Mouse (Mus musculus) midbrain, embryonic 11.5 days (tissue): ENCODE results near the gene Gm49721. TPM values are rescaled to one million over a fixed set of nuclear protein-coding genes. Genes with fewer than 3 reads are reported as not detected.
"Not testable (repeated sequence)": the region's sequence is repeated elsewhere in the genome, so short reads cannot be mapped to it uniquely, and the experiment has no call there.

Experiments used
- ATAC-seq: fragments of 200-750 bp; cut with Nextera tagmentation; 2 replicates; pipeline ENCODE4 v1.8.0; 2017; ENCODE audit warnings: moderate TSS enrichment, moderate library complexity; ENCODE audit not compliant: low FRiP score
- DNase-seq: peaks from one replicate; pipeline ENCODE4 v3.0.0; 2015; ENCODE audit warnings: low spot score; ENCODE audit errors: missing footprints
- H3K27ac ChIP-seq: fragments of 300-500 bp; sonication (generic); 2 replicates; pipeline ENCODE4 v1.5.1; 2014; ENCODE audit warnings: low read depth, low read length
- H3K27me3 ChIP-seq: fragments of 300-500 bp; sonication (generic); 2 replicates; pipeline ENCODE4 v1.6.1; 2014; ENCODE audit warnings: mild to moderate bottlenecking, low read length, moderate library complexity, mixed read lengths; ENCODE audit not compliant: control insufficient read depth, insufficient read depth
- H3K36me3 ChIP-seq: fragments of 300-500 bp; sonication (generic); 2 replicates; pipeline ENCODE4 v1.6.1; 2014; ENCODE audit warnings: mild to moderate bottlenecking, low read length, moderate library complexity, mixed read lengths; ENCODE audit not compliant: control insufficient read depth, insufficient read depth
- H3K4me1 ChIP-seq: fragments of 300-500 bp; sonication (generic); 2 replicates; pipeline ENCODE4 v1.6.1; 2014; ENCODE audit warnings: low read length; ENCODE audit not compliant: control insufficient read depth, insufficient read depth
- H3K4me2 ChIP-seq: fragments of 300-500 bp; sonication (generic); 2 replicates; pipeline ENCODE4 v1.6.1; 2014; ENCODE audit warnings: mild to moderate bottlenecking, moderate library complexity
- H3K4me3 ChIP-seq: fragments of 300-500 bp; sonication (generic); 2 replicates; pipeline ENCODE4 v1.5.1; 2014; ENCODE audit warnings: low read depth, low read length
- H3K9ac ChIP-seq: fragments of 300-500 bp; sonication (generic); 2 replicates; pipeline ENCODE4 v1.6.1; 2014; ENCODE audit warnings: low read length
- H3K9me3 ChIP-seq: fragments of 300-500 bp; sonication (generic); 2 replicates; pipeline ENCODE4 v1.6.1; 2016; ENCODE audit warnings: low read length; ENCODE audit not compliant: control insufficient read depth
- WGBS: fragments of 180-500 bp; shearing (Covaris S2); extraction: QIAGEN DNeasy Blood & Tissue Kit; methylation state at CpG from one replicate; pipeline ENCODE4 v1.1.7; 2014; 5-methylcytosine and 5-hydroxymethylcytosine counted together
- polyA plus RNA-seq: library from polyadenylated mRNA; unstranded; fragments of >200 nt; fragmentation: Nextera tagmentation; extraction: Ambion mirVana; gene quantifications from 2 replicates; pipeline ENCODE4 v1.2.1, GENCODE M21; 2014

Gm49721 gene
- polyA plus RNA-seq, 1 experiment from 2014 or later = 0.15 TPM

DNA sequence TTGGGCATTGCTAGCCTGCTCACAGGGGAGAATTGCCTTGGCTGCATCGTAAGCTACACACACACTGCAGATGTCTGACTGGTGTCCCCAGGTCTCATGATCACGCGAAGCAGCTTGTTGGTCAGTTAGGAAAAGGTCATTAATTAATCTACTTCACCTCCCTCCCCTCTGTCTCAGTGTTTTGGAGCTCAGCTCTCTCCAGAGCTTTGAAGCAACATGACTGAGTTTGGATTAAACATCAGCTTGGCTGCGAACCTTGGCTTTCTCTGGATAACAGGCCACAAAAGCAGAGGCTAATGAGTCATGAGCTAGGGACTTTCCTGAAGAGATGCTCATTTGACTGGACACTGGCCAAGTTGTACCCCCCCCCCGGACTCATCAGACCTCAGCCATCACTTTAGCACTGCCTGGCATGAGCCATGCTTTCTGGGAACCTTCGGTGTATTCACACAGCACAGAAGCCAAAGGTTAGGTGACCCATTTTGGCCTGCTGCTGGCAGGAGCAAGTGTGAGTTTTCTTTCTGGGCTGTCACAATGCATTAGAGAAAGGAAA, 52.0 kb downstream of the Gm49721 start:
- not testable (repeated sequence) for H3K4me2 ChIP-seq, H3K9me3 ChIP-seq, H3K4me3 ChIP-seq, ATAC-seq, H3K27ac ChIP-seq, H3K9ac ChIP-seq, H3K27me3 ChIP-seq, H3K36me3 ChIP-seq, H3K4me1 ChIP-seq, DNase-seq
- 57% methylated on average over 3 of the region's 6 CpGs for WGBS

DNA sequence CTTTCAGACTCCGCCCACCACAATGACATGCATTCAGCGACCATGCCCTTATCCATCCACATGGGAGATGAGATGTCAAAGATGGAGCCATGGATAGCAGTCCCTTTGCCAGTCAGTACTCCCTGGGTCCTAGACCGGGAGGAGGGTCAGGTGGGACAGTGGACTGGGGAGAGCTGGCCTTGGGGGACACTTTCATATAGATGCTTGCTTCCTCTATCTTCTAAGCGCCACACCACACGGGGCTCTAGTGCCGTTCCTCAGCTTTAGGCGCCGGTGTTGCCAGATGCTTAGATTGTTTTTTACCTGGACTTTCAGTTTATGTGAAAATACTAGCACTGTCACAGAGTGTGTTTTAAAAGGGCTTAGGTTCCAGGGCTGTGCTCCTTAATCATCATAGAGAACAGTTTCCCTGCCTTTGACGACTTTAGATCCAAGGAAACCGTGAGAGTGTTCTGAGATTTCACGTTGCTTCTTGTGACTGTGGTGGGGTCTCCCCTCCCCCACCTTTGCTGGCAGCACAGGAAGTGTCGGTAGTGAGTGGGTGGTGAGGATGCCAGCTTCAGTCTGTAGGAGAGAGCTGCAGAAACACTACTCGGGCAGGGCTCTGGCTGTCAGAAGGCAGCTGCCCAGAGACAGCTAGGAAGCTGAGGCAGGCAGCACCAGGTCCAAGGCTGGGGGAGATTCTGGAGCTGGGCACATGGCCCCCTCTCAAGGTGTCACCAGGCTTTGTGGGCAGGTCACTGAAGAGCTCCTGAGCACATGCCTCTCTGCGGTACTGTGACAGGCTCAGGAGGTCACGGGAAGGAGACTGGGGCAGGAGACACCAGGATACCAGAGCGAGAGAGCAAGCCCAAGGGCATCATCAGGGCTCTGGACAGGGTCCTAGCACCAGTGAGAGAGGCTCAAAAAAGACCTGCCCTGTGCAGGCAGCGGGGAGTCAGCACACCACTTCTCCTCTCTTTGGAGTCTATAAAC, 54.8 kb downstream of the Gm49721 start:
- not testable (repeated sequence) for ATAC-seq, H3K9ac ChIP-seq, H3K4me1 ChIP-seq, H3K27ac ChIP-seq, H3K4me2 ChIP-seq, H3K36me3 ChIP-seq, DNase-seq, H3K27me3 ChIP-seq, H3K9me3 ChIP-seq, H3K4me3 ChIP-seq
- 58% methylated on average over 3 of the region's 17 CpGs for WGBS

DNA sequence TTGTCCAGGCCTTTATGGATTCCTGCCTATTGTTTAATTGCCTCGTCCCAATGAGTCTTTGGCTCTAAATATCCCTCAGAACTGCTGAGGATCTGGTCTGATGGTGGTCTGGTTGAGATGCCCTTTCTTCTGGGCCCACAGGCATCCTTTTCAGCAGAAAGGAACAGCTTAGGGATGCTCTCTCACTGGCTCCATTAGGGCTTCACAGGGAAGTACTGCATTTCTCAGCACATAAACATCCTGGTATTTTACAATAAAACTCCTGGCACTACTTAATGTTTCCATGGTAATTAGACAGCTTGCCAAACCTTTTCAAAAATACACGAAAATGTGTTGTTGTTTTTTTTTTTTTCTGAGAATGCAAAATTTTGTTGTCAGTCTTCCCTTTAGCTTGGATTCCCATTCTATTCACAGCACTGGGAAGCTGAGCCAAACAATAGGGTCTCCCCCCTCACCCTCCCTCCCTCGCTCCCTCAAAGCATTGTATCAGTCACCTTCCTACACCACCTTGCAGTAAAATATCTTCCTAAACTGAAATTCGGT, 90.4 kb downstream of the Gm49721 start:
- not testable (repeated sequence) for H3K36me3 ChIP-seq, H3K4me2 ChIP-seq, H3K27ac ChIP-seq, H3K9me3 ChIP-seq, H3K4me1 ChIP-seq, ATAC-seq, H3K4me3 ChIP-seq, H3K9ac ChIP-seq, H3K27me3 ChIP-seq
- 62% methylated on average over 2 of the region's 4 CpGs for WGBS
- peak; percentile 67 for DNase-seq

DNA sequence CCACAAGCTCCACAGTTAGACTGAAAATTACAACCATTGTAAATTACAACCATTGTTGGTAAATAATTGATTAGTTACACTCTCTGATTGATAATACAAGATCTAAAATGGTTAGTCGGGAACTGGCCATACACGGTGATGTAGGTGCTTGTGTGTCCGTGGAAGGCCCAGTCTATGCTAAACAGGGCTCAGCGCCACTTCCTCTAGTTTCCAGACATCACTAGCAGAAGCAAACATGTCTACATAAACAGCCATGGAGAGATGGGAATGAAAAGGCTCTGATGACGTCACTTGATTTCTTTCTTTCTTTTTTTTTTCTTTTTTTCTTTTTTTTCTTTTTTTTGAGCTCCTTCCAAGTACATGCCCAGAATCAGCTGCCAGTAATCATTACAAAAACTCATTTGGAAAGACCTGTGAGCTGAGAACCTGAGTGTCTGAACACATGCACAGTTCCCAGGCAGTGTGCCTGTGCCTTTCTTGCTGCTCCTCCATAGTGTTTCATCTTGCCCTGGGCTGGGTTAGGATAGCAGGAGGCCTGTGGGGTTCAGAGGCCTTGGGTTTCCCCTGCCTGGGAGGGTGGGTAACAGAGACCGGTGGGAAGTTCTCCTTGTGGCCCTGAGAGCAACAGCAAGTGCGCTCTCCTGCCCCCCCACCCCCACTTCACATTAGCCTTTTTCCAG, 91.0 kb downstream of the Gm49721 start:
- H3K4me1 ChIP-seq, ATAC-seq, H3K27ac ChIP-seq, H3K9ac ChIP-seq, H3K4me2 ChIP-seq, H3K9me3 ChIP-seq, H3K27me3 ChIP-seq, H3K4me3 ChIP-seq, H3K36me3 ChIP-seq, DNase-seq: not testable (repeated sequence)
- WGBS = 63% methylated on average over 5 of the region's 7 CpGs

DNA sequence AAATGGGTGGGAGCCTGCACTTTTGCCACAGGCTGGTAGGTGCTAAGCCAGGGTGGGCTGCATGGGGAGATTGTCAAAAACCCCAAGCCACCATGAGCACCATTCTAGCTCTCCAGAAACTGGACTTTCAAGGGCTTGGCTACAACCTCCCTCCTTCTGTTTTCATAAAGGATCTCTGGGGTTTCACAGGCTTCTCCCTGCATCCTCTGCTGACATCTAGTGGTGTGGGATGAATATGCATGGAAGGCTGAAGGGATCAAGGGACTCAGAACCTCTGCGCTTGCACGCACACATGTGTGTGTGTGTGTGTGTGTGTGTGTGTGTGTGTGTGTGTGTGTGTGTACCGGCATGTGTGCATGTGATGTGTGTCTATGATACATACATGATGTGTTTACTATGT, 95.8 kb downstream of the Gm49721 start:
- not testable (repeated sequence) for H3K4me2 ChIP-seq, H3K9me3 ChIP-seq, H3K4me3 ChIP-seq, H3K27ac ChIP-seq, H3K4me1 ChIP-seq, H3K36me3 ChIP-seq, H3K27me3 ChIP-seq, H3K9ac ChIP-seq
- ATAC-seq (peak; percentile 50; the same call in 1 of the 2 replicates), DNase-seq (peak; percentile 56)
- WGBS = 55% methylated on average over 3 of the region's 3 CpGs

DNA sequence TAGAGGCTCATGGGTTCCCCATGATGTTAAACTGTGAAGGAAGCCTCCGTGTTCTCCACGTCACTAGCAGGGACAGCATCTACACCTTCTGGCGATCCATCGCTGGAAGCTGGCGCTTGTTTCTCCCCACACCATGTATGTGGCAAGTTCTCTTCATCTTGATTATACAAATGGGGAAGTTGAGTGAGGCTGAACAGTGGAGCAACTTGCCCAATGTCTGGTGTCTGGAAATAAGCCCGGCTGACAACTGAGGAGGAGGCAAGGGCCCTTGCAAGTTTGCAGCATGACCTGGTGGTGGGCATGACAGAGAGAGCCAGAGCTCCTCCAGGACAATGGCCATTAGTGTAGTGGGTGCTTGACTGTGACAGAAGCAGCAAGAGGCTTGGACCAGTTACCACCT, 96.8 kb downstream of the Gm49721 start:
- not testable (repeated sequence) for H3K9me3 ChIP-seq, ATAC-seq, H3K27ac ChIP-seq

DNA sequence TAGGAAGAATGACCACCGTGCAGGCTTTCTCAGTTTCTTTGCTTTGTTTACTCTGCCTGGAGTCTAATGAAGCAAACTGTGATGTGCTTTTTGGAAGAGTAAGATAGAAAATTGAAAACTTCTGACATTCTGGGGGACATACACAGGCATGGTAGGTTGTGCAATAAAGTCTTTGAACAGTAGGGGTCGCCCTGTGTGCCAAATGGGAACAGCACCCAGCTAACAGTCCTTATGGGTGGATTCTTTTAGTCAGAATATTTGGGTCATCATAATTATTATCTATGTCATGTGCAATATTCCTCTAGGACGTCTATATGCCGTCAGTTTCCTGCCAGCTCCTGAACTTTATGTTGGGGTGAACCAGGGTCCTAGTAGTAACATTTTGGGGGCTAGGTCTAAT, 100.9 kb downstream of the Gm49721 start:
- DNase-seq, ATAC-seq, H3K9me3 ChIP-seq, H3K27ac ChIP-seq, H3K4me1 ChIP-seq, H3K4me3 ChIP-seq, H3K4me2 ChIP-seq, H3K36me3 ChIP-seq, H3K27me3 ChIP-seq, H3K9ac ChIP-seq: not testable (repeated sequence)
- WGBS = 0% methylated on average over 1 of the region's 4 CpGs

More for the DNA sequence above, 96.8 kb downstream of the Gm49721 start:
- H3K36me3 ChIP-seq, DNase-seq, H3K4me3 ChIP-seq, H3K27me3 ChIP-seq, H3K9ac ChIP-seq, H3K4me2 ChIP-seq, H3K4me1 ChIP-seq: not testable (repeated sequence)
- 83% methylated on average over 5 of the region's 6 CpGs for WGBS

DNA sequence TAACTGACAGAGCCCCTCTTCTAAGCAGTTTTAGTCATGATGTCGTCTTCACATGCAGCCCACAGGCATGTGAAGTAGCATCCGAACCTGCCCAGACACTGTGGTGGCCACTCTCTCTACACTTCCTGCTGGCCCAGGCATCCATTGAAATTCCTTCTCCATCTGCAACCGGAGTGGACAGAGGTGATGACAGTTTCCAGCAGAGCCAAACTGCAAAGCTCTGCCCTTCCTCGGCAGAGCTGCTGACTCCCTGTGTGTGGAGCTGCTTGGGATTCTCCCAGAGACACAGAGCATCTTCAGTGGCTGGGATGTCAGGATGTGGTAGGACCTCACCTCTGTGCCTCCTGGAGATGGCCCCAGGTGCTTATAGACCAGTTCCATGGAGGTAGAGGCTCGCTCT, 105.8 kb downstream of the Gm49721 start:
- not testable (repeated sequence) for ATAC-seq, DNase-seq, H3K4me1 ChIP-seq, H3K27me3 ChIP-seq, H3K4me2 ChIP-seq, H3K27ac ChIP-seq, H3K9ac ChIP-seq, H3K9me3 ChIP-seq, H3K36me3 ChIP-seq, H3K4me3 ChIP-seq
- no CpG with 5 or more reads among the region's 5 CpGs for WGBS
